Mouse (Mus musculus): ENCODE data around the gene Lsm5. TPM values are rescaled to one million over a fixed set of nuclear protein-coding genes. Genes with fewer than 3 reads are reported as not detected.

Lsm5 gene
- polyA plus RNA-seq (2015; fragmentation: Illumina TruSeq; extraction: RNeasy Lipid Tissue Mini Kit (QIAGEN cat#74804); ENCODE audit: low read depth, low replicate concordance): 24.2 TPM

DNA sequence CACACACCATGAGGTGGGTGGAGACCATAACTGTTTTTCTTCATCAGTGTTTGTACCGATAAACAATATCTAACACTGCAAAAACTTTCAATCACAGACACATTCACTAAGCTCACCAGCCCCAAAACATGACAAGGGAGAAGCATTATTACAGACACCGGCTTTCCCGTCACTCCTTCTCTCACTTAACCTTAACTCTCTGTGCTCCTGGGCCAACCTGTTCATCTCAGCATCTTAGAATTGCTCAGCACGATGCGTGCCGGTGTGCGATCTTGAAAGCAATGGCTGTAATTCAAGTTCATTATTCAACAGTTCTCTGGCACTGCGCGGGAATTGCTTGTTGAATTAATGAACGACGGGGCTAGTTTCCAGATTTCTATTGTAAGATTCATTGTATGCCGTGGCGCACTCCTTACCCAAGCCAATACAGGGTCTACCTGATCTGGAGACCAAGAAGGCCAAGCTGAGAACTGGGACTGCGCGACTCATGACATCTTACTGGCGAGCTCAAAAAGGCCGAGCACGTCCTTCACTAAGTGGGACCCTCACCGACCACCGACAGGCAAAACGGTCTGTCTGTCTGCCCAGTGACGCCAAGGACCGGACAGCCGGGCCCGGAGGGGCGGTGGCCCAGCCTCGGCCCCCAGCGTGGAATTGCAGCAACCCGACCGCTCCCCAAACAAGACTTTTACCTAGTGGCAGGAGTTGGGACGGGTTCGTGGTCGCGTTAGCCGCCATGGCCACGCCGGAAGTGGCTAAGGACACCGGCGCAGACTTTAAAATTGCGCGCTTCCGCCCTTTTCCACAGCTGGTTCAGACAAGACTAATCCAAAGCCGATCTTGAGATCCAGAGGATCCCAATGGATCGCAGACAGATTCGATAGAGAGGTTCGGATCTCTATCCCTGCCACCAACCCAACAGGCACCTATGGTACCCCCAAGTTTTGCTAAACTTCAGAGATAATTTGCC, at the start of gene Lsm5:
Lsm5 (minus strand) TSS at position 780 of the 970 bp plus-strand sequence.

DNA sequence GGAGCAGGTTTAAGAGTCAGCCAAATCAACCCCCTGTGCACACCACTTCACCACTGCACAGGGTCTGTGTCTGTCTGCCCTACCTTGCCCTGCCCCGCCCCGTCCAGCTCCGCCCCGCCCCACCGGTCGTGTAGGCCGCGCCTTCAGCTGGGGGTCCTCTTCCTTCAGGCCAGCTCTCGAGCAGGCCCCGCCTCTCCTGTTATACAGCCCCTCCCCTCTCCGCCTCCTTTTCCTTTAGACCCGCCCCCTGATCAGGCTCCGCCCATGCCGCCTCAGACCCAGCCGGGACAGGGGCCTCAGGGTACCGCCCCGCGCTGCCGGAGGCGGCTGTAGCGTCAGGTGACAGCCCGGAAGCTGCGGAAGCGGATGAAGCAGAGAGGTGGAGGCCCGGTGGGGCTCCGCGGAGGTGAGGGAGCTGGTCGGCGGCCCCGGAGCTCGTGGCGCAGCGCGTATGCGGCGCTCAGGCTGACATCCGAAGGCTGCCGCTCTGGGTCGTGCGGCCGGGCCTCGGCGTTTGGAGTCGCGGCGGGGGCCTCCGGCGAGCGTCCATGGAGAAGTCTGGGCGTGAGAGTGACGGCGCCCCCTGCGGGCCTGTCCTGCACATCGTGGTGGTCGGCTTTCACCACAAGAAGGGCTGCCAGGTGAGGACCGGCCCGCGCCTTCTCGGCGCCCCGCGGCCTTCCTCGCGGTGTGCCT, 10.2 kb upstream of the Lsm5 start, which contains the start of gene Avl9:
Avl9 (plus strand) TSS at position 326 of the 696 bp plus-strand sequence.

Other genes with a start within 250 kb of the Lsm5 start
- gene Pde1c, start 135.6 kb downstream of the Lsm5 start, polyA plus RNA-seq (2015; fragmentation: Illumina TruSeq; extraction: RNeasy Lipid Tissue Mini Kit (QIAGEN cat#74804); ENCODE audit: low read depth, low replicate concordance): 4.5 TPM
- gene Avl9, start 10.2 kb upstream of the Lsm5 start, polyA plus RNA-seq (2015; fragmentation: Illumina TruSeq; extraction: RNeasy Lipid Tissue Mini Kit (QIAGEN cat#74804); ENCODE audit: low read depth, low replicate concordance): 26.7 TPM
- gene Kbtbd2, start 93.1 kb upstream of the Lsm5 start, polyA plus RNA-seq (2015; fragmentation: Illumina TruSeq; extraction: RNeasy Lipid Tissue Mini Kit (QIAGEN cat#74804); ENCODE audit: low read depth, low replicate concordance): 40.1 TPM
- 28.8 TPM for gene Fkbp9, start 127.3 kb upstream of the Lsm5 start, polyA plus RNA-seq (2015; fragmentation: Illumina TruSeq; extraction: RNeasy Lipid Tissue Mini Kit (QIAGEN cat#74804); ENCODE audit: low read depth, low replicate concordance)
- gene Nt5c3, start 219.2 kb upstream of the Lsm5 start, polyA plus RNA-seq (2015; fragmentation: Illumina TruSeq; extraction: RNeasy Lipid Tissue Mini Kit (QIAGEN cat#74804); ENCODE audit: low read depth, low replicate concordance): 97.9 TPM
- not detected for gene Vmn1r4, start 219.3 kb upstream of the Lsm5 start, polyA plus RNA-seq (2015; fragmentation: Illumina TruSeq; extraction: RNeasy Lipid Tissue Mini Kit (QIAGEN cat#74804); ENCODE audit: low read depth, low replicate concordance)